Mouse (Mus musculus) kidney, adult 8-10 months (tissue): ENCODE data around the gene Lrp2.

ENCODE experiments used
- DNase-seq, 2 experiments: peaks; one replicate each; pipeline ENCODE4 v3.0.0; 2022

The Lrp2 gene

DNA sequence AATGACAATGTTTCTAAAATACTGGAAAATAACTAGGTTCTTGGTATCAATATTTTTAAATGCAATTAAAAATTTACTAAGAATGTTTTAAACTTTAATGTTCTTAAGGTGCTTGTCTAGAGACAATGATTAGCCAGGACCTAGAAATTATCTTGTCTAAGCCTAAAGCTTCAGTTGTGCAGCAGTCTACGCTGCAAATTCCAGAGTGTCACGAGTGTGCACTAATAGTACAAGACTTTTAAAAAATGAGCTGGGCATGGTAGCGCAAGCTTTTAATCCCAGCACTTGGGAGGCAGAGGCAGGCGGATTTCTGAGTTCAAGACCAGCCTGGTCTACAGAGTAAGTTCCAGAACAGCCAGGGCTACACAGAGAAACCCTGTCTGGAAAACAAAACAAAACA, 3.8 kb downstream of the Lrp2 start:
- peak in 1 of 2 experiments; percentile 49 for DNase-seq

DNA sequence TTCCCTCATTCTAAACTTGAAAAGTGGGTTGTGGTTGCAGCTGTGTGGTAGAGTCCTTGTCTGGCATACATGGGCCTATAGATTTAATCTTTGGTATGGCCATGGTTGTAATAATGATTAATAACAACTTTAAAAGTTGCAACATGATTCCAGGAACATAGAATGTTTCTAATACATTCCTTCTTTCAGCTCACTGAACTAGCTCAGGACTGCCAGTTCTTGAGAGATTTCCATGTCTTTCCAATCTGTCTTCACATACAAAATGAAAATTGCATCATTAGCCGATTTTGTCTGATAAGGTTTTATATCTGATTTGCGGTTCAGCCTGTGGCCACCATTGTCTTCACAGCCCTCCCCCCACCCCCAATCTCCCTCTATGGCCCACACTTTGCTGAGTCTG, 5.8 kb downstream of the Lrp2 start:
- no peak for DNase-seq

DNA sequence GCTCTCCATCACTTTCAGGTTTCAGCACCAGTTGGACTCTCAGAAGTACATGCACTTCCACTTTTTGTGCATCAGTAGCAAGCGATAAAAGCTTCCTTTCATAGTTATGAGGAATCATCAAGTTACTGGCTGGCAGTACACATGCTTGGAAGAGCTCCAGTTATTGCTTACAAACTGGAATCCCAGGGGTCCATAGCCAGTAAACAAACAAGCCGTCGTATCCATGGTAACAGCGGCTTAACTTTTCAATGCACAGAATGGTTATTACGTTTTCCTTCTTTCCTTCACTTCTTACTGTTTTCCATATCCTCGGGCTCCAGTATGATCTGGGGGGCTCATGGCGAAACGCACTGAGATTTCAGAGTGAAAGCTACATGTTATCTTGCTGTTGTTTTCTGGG, 7.7 kb downstream of the Lrp2 start:
- no peak for DNase-seq

DNA sequence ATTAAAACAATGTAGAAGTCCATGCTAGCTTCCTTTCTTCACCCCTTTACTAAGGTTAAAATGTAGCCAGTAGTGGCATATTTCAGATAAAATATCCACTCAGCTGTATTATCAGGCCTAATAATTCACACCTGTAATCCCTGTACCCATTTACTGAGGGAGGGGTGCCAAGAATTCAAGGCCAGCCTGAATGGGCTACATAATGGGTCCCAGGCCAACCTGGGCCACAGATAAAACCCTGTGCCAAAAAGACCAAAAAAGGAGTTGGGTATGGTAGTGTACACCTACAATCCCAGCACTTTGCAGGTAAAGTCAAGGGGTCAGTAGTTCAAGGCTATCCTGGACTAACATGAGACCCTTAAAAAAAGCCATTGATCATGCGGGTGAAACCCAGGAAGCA, 9.3 kb downstream of the Lrp2 start:
- no peak for DNase-seq

DNA sequence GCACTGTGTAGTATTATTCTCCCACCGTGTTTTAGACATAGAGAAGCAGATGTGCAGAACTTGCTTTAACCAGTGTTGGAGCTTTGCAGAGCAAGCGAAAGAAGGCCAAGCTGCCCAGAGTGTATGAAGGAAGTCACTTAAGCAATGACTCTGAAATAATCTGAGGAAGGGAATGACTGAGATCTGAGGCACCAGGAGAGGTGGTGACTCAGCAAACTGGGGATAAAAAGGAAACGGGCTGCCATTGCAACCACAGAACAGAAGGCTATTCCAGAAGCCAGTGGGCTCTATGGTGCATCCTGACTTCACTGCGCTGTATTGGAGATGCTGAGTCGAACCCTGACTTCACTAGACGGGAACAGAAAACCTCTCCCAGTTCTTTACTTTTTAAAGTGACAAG, 10.9 kb downstream of the Lrp2 start:
- no peak for DNase-seq

DNA sequence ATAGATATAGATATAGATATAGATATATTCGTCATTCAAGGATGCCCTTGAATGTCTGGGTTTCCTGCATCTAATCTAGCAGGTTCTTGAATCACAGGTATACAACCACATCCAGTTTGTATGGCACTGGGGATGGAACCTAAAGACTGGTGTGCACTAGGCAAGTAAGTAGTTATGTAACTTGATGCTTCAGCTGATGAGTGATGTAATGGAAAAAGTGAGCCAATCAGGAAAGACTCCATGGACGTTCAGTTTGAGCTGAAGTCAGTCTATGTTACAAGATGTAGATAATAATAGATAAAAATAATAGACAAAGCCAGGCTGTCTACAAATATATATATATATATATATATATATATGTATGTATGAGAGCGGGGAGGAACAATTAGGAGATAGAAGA, 11.6 kb downstream of the Lrp2 start:
- no peak for DNase-seq

DNA sequence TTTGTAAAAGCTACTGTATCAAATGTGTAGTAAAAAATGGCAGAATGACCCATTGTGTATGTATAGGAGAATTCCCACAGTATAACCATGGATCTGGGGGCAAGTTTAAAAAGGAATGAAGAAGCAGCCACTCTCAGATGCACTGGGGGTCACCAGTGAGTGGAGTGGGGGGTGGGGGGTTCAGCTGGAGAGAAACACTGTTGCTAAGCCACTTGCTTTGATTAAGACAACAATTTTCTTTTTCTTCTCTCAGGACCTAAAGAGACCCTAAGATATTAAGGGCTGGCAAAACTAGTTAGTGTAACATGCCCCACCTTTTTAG, 12.2 kb downstream of the Lrp2 start:
- DNase-seq = no peak

DNA sequence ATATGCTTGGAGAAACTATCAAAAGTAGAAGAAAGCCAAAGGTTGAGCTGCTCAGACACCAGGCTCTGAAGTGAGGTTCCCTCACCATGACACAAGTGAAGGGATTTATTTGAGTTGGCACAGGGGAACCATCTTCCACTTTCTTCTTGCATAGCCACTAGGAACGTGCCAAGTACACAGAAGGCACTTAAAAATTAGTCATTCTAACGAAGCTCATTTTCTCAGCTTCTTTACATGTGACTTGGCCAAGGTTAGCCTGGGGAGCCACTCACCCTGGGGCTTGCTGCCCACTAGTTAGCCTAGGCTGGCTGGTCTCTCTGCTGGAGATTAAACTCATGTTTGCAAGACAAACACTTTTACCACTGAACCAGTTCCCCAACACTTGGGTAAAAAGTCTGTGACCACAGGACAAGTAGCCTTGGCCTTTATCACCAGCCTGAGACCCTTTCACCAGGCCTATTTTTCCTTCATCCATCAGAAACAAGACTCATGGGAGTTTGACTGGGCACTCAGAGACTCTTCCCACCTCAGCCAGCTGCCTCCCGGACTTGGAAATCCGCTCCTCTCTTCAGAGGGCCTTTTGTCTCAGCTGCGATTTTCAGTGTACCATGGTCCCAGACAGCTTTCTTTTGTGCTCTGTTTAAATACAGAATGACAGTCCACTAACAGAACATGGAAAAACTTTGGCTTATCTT, 12.7 kb downstream of the Lrp2 start:
- no peak for DNase-seq

DNA sequence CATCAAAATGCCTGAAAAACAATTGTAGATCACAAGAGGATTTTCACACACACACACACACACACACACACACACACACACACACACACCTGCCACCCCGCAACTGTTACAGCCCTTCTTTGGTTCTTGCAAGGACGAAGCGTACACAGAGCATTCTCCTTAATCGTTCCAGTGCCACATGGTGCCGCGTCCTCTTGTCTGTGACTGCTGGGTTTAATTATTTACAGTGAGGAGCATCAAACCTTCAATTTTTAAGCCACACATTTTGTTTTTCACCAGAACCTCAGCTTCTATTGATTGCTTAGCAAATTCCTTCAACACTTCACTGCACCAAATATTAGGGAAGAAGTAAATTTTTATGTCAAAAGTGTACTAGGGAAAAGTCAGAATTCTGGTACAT, 15.3 kb downstream of the Lrp2 start:
- peak; percentile 59 to 77 for DNase-seq

DNA sequence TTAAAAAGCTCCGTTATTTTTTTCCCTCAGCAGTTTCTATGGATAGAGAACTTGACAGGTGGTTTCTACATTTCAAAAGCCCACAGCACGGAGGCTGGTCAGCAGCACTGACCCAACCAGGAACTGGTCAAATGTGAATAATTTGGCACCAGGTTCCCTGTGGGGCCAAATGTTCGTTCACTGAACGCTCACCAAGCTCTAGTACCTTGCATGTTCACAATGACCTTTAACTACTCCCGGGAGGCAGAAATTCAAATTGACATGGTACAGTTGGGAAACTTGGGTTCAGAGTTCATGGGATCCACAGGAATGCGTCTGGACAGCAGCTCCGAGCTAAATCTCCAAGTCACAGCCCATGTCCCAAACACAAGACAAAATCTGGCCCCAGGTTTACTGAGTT, 19.6 kb downstream of the Lrp2 start:
- DNase-seq = peak; percentile 80 to 86

DNA sequence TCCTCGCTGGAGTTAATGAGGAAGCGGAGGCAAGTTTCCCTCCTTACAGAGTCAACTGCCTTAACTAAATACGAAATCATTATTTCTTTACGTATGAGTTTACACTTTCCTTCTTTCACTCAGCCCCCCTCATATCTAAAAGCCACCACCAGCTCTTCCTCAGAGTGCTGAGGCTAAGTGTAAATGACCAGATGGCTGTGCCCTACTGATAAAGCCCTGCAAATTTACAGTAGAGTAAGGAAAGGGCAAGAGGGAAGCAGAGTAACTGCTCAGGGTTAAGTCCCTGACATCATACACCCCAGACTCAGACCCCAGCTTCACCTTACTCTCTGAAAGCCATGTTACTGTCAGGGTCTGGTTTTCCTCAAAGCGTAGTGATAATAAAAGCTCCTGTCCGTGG, 22.4 kb downstream of the Lrp2 start:
- DNase-seq = no peak

DNA sequence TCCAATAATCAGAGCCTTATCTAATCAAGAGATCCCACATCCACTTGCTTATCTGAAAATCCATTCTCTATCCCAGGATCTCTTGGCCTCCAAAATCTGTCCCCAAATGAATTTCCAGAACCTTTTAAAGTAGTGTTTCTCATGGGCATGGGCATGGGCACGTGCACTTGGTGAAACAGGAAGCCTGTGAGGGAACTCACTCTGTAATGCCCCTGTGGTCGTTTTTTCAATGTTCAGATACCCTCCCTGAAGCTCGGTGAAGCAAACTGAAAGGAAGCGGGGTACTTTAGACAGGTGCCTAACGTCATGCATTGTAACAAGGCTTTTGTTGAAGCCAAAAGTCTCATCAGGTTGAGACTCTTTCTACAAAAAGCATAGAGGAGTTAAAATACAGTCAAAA, 23.1 kb downstream of the Lrp2 start:
- DNase-seq = no peak

DNA sequence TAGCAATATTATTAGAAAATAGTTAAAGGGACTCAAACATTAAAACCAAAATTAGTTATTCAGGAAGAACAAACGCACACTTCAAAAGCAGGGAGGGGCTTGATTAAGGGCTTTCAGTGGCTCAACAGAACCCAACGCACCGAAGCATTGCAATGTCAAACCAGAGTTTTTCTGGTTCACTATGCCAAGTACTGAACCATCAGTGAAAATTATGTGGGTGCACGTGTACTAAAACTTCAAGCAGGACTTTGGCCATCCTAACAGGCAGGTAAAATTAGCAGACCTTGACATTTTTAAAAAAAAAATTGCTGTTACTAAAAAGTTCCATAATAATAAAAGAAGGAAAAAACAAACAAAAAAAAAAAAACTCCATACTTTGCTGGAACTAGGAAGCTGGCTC, 25.6 kb downstream of the Lrp2 start:
- DNase-seq = no peak

DNA sequence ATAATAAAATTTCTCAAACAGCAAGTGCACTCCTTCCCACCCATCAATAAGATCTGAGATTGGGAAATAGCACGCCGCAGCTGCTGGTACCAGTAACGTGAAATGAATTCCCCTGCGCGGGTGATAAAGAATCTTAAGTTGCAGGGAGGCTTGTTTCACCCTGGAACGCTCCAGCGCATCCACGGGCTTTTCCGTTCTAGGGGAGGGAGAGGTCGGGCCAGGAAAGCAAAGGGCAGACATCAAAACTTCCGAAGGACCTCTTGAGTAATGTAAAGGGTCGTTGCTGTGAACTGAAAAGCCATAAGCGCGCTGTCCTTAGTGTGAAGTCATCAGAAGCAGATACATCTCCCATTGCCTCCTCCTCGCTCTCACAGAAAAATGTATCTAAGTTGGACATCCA, 26.5 kb downstream of the Lrp2 start:
- DNase-seq = no peak

DNA sequence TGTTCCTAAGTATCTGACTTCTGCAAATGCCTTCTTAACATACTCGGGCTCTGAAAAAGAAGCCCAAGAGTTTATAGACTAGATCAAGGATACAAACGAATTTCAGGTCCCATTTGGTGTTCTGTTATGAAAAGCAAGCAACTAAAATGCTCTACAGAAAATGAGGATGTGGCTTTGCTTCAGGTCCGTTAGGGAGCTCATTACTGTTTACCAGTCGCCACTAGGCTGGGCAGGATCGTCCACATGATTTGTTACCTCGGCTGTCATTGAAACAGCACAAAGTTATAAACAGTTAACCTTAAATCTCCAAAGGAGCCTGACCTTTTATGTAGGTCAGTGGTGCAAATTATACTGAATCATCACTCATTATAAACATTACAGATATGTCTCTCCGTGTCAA, 29.2 kb downstream of the Lrp2 start:
- no peak for DNase-seq

DNA sequence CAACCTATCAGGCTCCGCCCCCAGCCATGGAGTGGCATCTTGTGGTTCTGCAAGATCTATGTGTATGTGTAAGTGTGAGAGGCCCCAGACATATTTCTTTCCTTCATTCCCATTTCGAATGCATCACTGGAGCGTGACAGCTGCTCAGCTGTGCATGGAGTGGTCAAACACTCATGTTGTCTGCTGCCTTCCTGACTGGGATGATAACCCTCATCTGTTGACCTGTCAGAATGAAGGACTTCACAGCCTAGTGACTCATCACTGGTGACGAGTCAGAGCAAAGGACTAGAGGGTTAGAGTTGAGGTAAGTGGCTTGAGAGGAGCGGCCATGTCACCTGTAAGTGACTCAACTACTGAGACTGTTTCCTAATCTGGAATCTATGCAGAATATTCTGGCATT, 34.2 kb downstream of the Lrp2 start:
- DNase-seq = no peak

DNA sequence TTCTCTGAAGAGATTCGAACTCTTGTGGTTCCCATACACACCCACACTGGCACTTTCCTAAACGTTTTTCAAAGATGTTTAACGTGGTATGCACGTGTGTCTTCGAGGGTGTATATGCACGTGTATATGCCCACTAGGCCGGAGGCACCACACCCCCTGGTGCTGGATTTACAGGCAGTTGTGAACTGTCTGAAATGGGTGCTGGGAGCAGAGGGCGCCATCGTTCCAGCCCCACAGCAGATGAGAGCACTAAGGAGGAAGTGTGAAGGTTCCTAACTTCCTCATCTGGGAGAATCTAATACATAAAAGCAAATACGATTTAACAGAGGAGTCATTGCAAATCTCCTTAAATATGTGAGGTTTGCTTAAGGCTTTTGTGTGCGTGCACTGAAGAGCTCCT, 39.0 kb downstream of the Lrp2 start:
- no peak for DNase-seq

DNA sequence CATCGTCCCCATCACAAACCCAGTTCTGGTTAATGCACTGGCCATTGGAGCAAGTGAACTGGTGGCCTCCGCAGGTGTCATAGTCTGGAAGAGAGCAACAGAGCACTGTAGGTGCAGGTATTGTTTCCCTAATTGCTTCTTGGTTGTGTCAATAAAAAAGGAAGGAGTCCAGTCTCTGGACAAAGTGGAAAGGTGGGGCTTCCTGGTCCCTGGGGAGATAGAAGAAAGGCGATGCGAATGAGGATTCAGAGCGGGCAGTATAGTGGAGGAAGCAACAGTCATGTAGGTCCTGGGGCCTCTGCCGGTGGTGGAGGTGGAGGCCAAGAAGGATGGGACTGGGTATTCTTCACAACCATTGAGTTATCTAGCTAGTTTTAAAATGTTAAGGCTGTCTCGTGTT, 49.8 kb downstream of the Lrp2 start:
- no peak for DNase-seq

DNA sequence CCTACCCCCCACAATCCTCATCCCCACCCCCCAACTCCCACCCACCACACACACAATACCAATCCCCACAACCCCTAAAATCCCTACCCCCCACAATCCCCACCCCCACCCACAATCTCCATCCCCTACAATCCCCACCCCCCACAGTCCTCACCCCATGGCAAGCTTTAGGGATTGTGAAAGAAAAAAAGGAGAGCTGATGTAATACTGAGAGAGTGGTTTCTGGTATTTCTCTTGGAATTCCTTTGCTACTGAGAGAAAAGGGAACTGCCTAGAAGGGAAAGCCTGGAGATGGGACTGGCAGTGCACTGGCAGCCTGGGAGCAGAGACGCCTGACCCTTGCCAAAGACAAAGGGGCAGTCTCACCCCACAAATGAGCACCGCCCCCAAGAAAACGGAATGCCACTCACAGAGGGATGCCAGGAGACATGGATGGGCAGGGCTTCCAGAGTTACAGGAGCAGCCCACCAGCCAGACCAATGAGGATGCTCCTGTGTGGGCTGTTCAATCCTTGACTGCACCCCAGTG, 54.3 kb downstream of the Lrp2 start:
- no peak for DNase-seq

DNA sequence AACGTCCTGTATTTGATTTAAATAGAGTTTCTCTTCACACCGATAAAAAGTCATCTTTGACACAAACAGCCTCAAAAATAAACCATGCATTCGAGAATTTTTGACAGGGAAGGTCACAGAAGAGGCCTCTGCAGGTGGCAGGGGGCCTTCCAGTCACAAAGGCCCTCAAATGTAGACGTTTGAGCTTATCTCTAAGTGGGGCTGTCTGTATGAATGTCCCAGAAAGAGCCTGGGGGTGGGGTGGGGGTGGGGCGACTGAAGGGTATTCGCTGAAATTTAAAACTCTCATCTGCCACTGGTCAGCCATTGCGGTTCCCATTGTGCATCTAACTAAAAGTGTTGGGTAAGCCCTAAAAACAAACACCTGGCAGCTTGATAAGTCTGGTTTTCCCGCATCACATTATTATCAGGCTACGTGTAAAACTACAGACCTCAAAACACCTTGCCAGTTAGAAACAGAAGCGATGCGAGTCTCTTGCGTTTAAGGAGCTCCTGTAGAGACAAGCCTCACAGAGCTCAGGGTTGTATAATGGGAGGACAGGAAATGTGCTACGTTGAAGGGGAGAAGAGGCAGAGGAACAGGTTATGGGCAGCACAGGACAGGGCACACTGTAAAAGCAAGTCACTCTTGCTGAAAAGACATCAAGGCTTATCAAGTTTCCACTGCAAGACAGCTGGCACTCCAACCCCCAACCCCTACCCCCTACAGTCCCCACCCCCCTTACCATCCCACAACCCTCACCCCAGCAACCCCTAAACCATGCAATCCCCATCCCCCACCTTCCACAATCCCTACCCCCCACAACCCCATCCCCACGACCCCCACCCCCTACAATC, 55.0 kb downstream of the Lrp2 start:
- DNase-seq = no peak

DNA sequence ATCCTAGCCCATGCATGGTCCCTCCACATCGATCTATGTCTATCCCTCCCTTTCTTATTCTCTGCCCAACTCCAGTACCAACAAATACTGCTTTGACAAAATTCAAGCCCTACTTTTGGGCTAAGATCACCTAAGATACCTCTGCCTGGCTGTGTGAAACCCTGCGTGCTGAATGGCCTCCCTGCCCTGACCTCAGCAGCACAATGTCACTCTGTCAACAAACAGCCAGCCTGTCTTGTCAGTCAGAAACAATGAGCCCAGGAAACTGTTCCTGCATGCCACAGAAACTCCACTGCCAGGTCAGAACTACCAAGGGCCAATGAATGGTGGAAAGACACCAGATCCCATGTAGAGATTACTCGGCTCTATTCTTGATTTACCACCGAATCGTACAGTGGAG, 55.7 kb downstream of the Lrp2 start:
- DNase-seq = no peak

DNA sequence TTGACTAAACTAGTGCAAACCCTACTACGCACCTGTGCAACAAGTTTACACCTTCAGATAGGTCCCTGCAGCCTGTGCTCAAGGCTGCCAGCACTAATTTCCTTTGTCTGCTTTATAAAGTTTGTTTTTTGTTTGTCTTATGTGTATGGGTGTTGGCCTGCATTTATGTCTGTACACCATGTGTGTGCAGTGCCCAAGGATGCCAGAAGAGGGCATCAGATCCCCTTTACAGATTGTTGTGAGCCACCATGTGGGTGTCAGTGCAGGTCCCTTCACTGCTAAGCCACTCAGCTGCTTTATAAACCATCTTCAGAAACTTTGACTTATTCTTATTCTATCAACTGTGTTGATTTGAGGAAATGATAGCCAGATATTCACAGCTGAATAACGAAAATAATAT, 65.6 kb downstream of the Lrp2 start:
- no peak for DNase-seq

DNA sequence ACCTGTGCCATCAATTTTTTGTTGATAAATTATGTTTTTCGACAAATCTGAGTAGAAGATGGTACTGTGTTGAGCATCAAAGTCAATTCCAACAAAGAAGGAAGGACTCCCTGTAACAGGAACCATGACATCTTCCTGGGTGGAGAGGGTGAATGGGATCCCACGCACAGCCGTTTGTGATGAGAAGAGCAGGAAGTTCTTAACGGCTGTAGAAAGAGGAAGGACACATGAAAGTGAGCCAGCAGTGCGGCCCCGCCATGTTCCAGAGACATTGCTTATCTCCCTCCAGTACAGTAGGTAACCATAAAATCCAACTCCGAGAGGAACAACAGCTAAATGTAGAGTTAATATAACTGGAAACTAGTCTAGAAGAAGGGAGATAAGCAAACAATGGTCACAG, 67.6 kb downstream of the Lrp2 start:
- no peak for DNase-seq

DNA sequence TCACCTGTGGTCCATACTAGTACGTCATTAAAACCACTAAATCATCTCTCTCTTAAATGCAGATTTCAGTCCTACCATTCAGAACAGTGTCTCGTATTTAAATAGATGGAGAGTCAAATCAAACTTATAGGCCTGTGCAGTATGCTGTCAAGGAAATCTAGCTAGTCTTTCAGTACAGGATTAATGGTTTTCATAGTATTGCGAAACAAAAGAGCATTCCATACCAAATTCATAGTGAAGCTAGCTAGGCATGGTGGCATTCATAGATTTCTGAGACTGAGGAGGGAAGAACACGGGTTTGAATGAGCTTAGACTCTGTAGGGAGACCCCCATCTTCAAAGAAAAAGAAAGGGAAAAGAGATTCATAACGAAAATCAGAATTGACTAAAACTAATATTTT, 74.1 kb downstream of the Lrp2 start:
- no peak for DNase-seq

DNA sequence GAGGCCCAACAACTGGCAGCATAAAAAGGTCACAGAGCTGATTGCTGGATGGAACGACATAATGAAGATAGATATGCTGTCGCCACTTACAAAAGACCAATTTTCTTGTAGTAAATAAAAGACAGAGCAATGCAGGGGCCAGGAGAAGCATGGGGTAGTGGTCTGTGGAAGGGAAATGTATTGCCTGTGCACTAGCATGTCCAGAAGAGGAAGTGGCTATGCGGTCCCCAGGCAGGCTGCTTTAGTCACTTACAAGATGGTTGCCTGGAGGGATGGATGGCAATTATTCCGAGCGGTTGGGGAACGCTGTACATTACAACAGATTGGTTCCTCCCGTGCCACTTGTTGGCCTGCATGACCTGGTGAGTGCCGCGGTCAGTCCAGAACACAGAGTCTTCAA, 85.5 kb downstream of the Lrp2 start:
- no peak for DNase-seq
